Mouse (Mus musculus) right cerebral cortex, adult 2 months (tissue): Measurements from ENCODE around the gene Elmo3.

Experiments used
- DNase-seq, 2 experiments: peaks; one replicate each; pipeline ENCODE4 v3.0.0; 2021 to 2022; ENCODE audit warnings: low spot score in 2 of 2

Gene Elmo3

GRCm38 (mm10) chr8:105305211-105306145 lies at the start of gene Elmo3:
Gene Elmo3 (plus strand): TSS chr8:105305601.
- DNase-seq: peak; percentile 60 to 64

GRCm38 (mm10) chr8:105257318-105258114 lies 47.9 kb upstream of the Elmo3 start:
- DNase-seq: no peak

- no peak for DNase-seq
These were observed 46.3 kb upstream of the Elmo3 start for GRCm38 (mm10) chr8:105258911-105259720.

GRCm38 (mm10) chr8:105259721-105260320 lies 45.6 kb upstream of the Elmo3 start:
- peak; percentile 63 to 67 for DNase-seq

- no peak for DNase-seq
These were observed 44.9 kb upstream of the Elmo3 start for GRCm38 (mm10) chr8:105260371-105261099.

GRCm38 (mm10) chr8:105261326-105261980 lies 43.9 kb upstream of the Elmo3 start:
- no peak for DNase-seq

- DNase-seq: no peak
These were observed 42.0 kb upstream of the Elmo3 start for GRCm38 (mm10) chr8:105263244-105263912.

- peak in 1 of 2 experiments; percentile 54 for DNase-seq
These were observed 41.1 kb upstream of the Elmo3 start, which contains the start of the genes Tradd and Fbxl8 for GRCm38 (mm10) chr8:105264024-105264982. Gene Tradd (minus strand): TSS chr8:105264609. Gene Fbxl8 (plus strand): TSS chr8:105264648.

GRCm38 (mm10) chr8:105265128-105265527 lies 40.3 kb upstream of the Elmo3 start:
- DNase-seq: no peak

GRCm38 (mm10) chr8:105266775-105267174 lies 38.6 kb upstream of the Elmo3 start:
- no peak for DNase-seq

GRCm38 (mm10) chr8:105268342-105269074 lies 36.9 kb upstream of the Elmo3 start:
- DNase-seq: peak; percentile 86 to 90

GRCm38 (mm10) chr8:105269075-105269458 lies 36.3 kb upstream of the Elmo3 start:
- no peak for DNase-seq

- peak; percentile 55 to 59 for DNase-seq
These were observed 35.9 kb upstream of the Elmo3 start, which contains the start of gene Hsf4 for GRCm38 (mm10) chr8:105269461-105269947. Gene Hsf4 (plus strand): TSS chr8:105269801.

- no peak for DNase-seq
These were observed 35.1 kb upstream of the Elmo3 start for GRCm38 (mm10) chr8:105270101-105270915.

- DNase-seq: no peak
These were observed 34.5 kb upstream of the Elmo3 start for GRCm38 (mm10) chr8:105270916-105271186.

- no peak for DNase-seq
These were observed 30.0 kb upstream of the Elmo3 start for GRCm38 (mm10) chr8:105275387-105275786.

GRCm38 (mm10) chr8:105275840-105276239 lies 29.6 kb upstream of the Elmo3 start, which contains the start of gene Nol3:
Gene Nol3 (plus strand): TSS chr8:105276140.
- DNase-seq: no peak
